Mouse (Mus musculus) kidney, adult 2 months (tissue): ENCODE results near the gene Car9.

Experiments
- CTCF ChIP-seq: fragments of 200-500 bp; conservative IDR thresholded peaks from 2 replicates; pipeline ENCODE4 v1.5.1; 2011; ENCODE audit warnings: low read depth, mild to moderate bottlenecking, control low read depth, low read length, moderate library complexity, mixed read lengths; ENCODE audit not compliant: insufficient read depth, insufficient read length
- POLR2A ChIP-seq: fragments of 200-500 bp; IDR thresholded peaks from one replicate; pipeline ENCODE4 v1.6.1; 2011; ENCODE audit warnings: low read depth, low read length, control low read depth

- TF ChIP-seq CTCF (no peak; the same call in 1 of the 2 replicates), POLR2A (no peak)
Observed at GRCm38 (mm10) chr4:43476604-43477003, 30.2 kb upstream of the Car9 start.
